Mouse (Mus musculus) gastrocnemius, postnatal 10 days (tissue): ENCODE measurements around the gene Cttn. TPM values are rescaled to one million over a fixed set of nuclear protein-coding genes. Genes with fewer than 3 reads are reported as not detected.

Experiments
- DNase-seq: peaks from one replicate; pipeline ENCODE4 v3.0.0; 2021; ENCODE audit warnings: mixed read lengths
- total RNA-seq, 2 experiments: library from RNA; stranded (reverse); gene quantifications; 2 replicates each; pipeline ENCODE4 v1.2.3; 2021

Gene Cttn
- total RNA-seq, 2 experiments from 2014 or later: 55.7 to 62.8 TPM

GRCm38 (mm10) chr7:144391727-144392126, 79.1 kb downstream of the Cttn start:
- DNase-seq: no peak

- DNase-seq: no peak
Measured at GRCm38 (mm10) chr7:144390676-144391075, 80.1 kb downstream of the Cttn start.

- DNase-seq: no peak
Measured at GRCm38 (mm10) chr7:144389704-144390103, 81.1 kb downstream of the Cttn start.

GRCm38 (mm10) chr7:144387537-144387936, 83.3 kb downstream of the Cttn start:
- DNase-seq: no peak

Other genes starting within 250 kb of the Cttn start
- 10 to 100 TPM; 34.2 to 36.4 TPM for gene Ppfia1, start 82.7 kb upstream of the Cttn start, total RNA-seq
- gene Fadd, start 111.5 kb upstream of the Cttn start, total RNA-seq: 1 to 10 TPM; 4.9 to 5.9 TPM